Mouse (Mus musculus) spleen, postnatal 36 days (tissue): Measurements from ENCODE around the gene Kctd5.
A peak's percentile ranks its signal among the peaks of the same experiment; 100 is the strongest.
"Not testable (repeated sequence)": the region's sequence is repeated elsewhere in the genome, so short reads cannot be mapped to it uniquely, and the experiment has no call there.

Experiments
- DNase-seq, 2 experiments: peaks; one replicate each; pipeline ENCODE4 v3.0.0; 2022; ENCODE audit warnings: low spot score in 2 of 2, mixed read lengths in 1 of 2

Kctd5 gene

GRCm38 (mm10) chr17:24072919-24073696 lies at the start of gene Kctd5:
Gene Kctd5, minus strand, starts transcription at chr17:24073485.
- peak; percentile 89 to 91 for DNase-seq

GRCm38 (mm10) chr17:24119446-24119845 lies 46.2 kb upstream of the Kctd5 start:
- DNase-seq, result no peak

- DNase-seq, result no peak
These were observed 39.7 kb upstream of the Kctd5 start for GRCm38 (mm10) chr17:24113031-24113430.

GRCm38 (mm10) chr17:24111256-24111655 lies 38.0 kb upstream of the Kctd5 start:
- DNase-seq, result no peak

GRCm38 (mm10) chr17:24108896-24109295 lies 35.6 kb upstream of the Kctd5 start:
- no peak for DNase-seq

- no peak for DNase-seq
These were observed 31.8 kb upstream of the Kctd5 start for GRCm38 (mm10) chr17:24105111-24105510.

- no peak for DNase-seq
These were observed 25.1 kb upstream of the Kctd5 start for GRCm38 (mm10) chr17:24098354-24098753.

- DNase-seq, result no peak
These were observed 17.3 kb upstream of the Kctd5 start for GRCm38 (mm10) chr17:24090575-24090974.

- not testable (repeated sequence) for DNase-seq
These were observed 13.1 kb upstream of the Kctd5 start for GRCm38 (mm10) chr17:24086399-24086798.

GRCm38 (mm10) chr17:24084593-24084992 lies 11.3 kb upstream of the Kctd5 start:
- DNase-seq, result peak in 1 of 2 experiments; percentile 4

GRCm38 (mm10) chr17:24077101-24077500 lies 3.8 kb upstream of the Kctd5 start:
- DNase-seq, result no peak

- no peak for DNase-seq
These were observed 3.8 kb downstream of the Kctd5 start for GRCm38 (mm10) chr17:24069531-24069930.

- no peak for DNase-seq
These were observed 5.0 kb downstream of the Kctd5 start for GRCm38 (mm10) chr17:24068271-24068670.

- DNase-seq, result no peak
These were observed 10.7 kb downstream of the Kctd5 start for GRCm38 (mm10) chr17:24062459-24063155.

GRCm38 (mm10) chr17:24057730-24058245 lies 15.5 kb downstream of the Kctd5 start:
- DNase-seq, result no peak

- DNase-seq, result no peak
These were observed 16.4 kb downstream of the Kctd5 start for GRCm38 (mm10) chr17:24056636-24057625.

- no peak for DNase-seq
These were observed 24.3 kb downstream of the Kctd5 start for GRCm38 (mm10) chr17:24049008-24049407.

- DNase-seq, result no peak
These were observed 25.2 kb downstream of the Kctd5 start for GRCm38 (mm10) chr17:24048053-24048452.

GRCm38 (mm10) chr17:24046026-24046425 lies 27.3 kb downstream of the Kctd5 start:
- no peak for DNase-seq

- no peak for DNase-seq
These were observed 27.7 kb downstream of the Kctd5 start for GRCm38 (mm10) chr17:24045608-24046007.

- no peak for DNase-seq
These were observed 28.8 kb downstream of the Kctd5 start for GRCm38 (mm10) chr17:24044482-24044881.

GRCm38 (mm10) chr17:24037844-24038243 lies 35.4 kb downstream of the Kctd5 start, which contains the start of gene Prss27:
Gene Prss27, plus strand, starts transcription at chr17:24038144.
- no peak for DNase-seq
